Mouse (Mus musculus): ENCODE measurements around the gene Arf4.

- TF ChIP-seq CTCF (IDR thresholded peaks at IDR 0.05; ENCODE audit: borderline replicate concordance, extremely low read depth, insufficient read depth, insufficient read length) (no peak), POLR2A (IDR thresholded peaks at IDR 0.05; ENCODE audit: borderline replicate concordance, extremely low read depth, insufficient read depth, insufficient read length, poor library complexity, severe bottlenecking) (no peak)
Observed at GRCm38 (mm10) chr14:26647811-26648210, 9.9 kb downstream of the Arf4 start.

All from brain, embryonic 14.5 days (tissue).